In the genomic region with DNA sequence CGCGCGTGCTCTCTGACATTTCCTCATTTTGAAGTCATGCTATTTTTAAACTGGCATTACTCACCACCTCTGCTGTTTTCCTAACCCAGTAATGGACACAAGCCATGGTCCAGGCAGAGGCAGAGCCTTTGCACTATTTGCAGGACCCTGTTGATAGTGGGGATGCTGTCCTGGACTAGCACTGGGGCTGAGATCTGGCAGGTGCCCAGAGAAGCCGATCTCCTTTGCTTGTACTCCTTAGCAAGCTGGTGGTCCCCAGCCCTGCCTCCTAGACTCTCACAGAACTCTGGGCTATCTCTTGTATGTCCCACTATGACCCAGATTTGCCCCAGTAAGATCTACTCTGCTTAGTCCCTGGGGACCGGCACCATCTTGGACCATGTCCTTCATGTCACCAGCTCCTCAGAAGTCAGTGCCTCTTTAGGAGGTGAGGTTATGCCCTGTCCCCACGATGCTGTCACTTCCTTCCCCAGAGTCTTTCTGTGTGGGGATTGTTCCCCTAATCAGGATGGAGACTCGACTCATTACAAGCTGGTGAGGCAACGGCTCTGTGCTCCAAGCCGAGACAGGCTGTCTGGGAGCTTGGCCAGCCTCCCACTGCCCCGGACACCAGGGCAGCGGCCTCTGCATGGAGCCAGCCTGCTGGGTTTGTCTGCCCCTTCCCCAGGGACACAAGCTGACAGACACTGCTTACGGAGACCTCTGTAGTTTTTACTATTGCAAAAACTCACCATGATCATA, we compare ENCODE assay signal across 8 mouse cellular contexts.
A peak's percentile ranks its signal among the peaks of the same experiment; 100 is the strongest.
DNase-seq lines count a peak whose midpoint lies in the region; ATAC-seq lines count a peak whose summit lies in the region.

No protein-coding gene starts in this region.

- ATAC-seq in embryonic facial prominence, embryonic 15.5 days (ENCODE audit: insufficient number of reproducible peaks, low FRiP score, low TSS enrichment, low read depth), result 0 out of 2 replicates have a peak, but pooled peaks have one; percentile 31
- ATAC-seq in neural tube, embryonic 12.5 days (ENCODE audit: low FRiP score, low read depth), result 0 out of 2 replicates have a peak, but pooled peaks have one; percentile 17
- no peak for ATAC-seq in neural tube, embryonic 15.5 days (ENCODE audit: low FRiP score)
- peak; percentile 48; the same call in 1 of the 2 replicates for ATAC-seq in heart, embryonic 14.5 days (ENCODE audit: insufficient number of reproducible peaks, insufficient read depth, low FRiP score, low read depth)
- peak; percentile 57 for ATAC-seq in megakaryocyte progenitor cell, adult 5-6 weeks (replicated peaks; ENCODE audit: poor library complexity)

- DNase-seq in embryonic facial prominence, embryonic 10.5 days (ENCODE audit: low spot score), result no peak
- no peak for DNase-seq in spleen, postnatal 36 days (ENCODE audit: low spot score in 2 of 2)
- no peak for DNase-seq in embryo, embryonic 10.5 days (ENCODE audit: low spot score)

- no peak overlapping the region for H3K9ac ChIP-seq in embryonic facial prominence, embryonic 15.5 days
- H3K9ac ChIP-seq in neural tube, embryonic 12.5 days, result no peak overlapping the region
- H3K9ac ChIP-seq in neural tube, embryonic 15.5 days (replicated peaks), result no peak overlapping the region
- H3K9ac ChIP-seq in heart, embryonic 14.5 days (ENCODE audit: low read length), result peak overlapping the region; percentile 26; the same call in 1 of the 2 replicates

- no peak overlapping the region for H3K4me3 ChIP-seq in embryonic facial prominence, embryonic 15.5 days (replicated peaks)
- H3K4me3 ChIP-seq in embryonic facial prominence, embryonic 10.5 days, result no peak overlapping the region
- no peak overlapping the region for H3K4me3 ChIP-seq in neural tube, embryonic 12.5 days
- H3K4me3 ChIP-seq in neural tube, embryonic 15.5 days (replicated peaks), result no peak overlapping the region
- H3K4me3 ChIP-seq in heart, embryonic 14.5 days (ENCODE audit: control insufficient read depth in 1 of 2, insufficient read depth in 1 of 2, low read depth in 1 of 2, low read length in 2 of 2), result no peak overlapping the region

- H3K27ac ChIP-seq in embryonic facial prominence, embryonic 15.5 days (replicated peaks), result no peak overlapping the region
- H3K27ac ChIP-seq in embryonic facial prominence, embryonic 10.5 days (replicated peaks), result no peak overlapping the region
- H3K27ac ChIP-seq in neural tube, embryonic 12.5 days, result no peak overlapping the region
- no peak overlapping the region; the same call in 1 of the 2 replicates for H3K27ac ChIP-seq in neural tube, embryonic 15.5 days (replicated peaks)
- peak overlapping the region; percentile 84 to 91 for H3K27ac ChIP-seq in heart, embryonic 14.5 days (replicated peaks in 1 of 2; ENCODE audit: control insufficient read depth in 1 of 2, insufficient read depth in 1 of 2, low read depth in 2 of 2, low read length in 2 of 2)

- H3K27me3 ChIP-seq in embryonic facial prominence, embryonic 15.5 days, result no peaks in the 10 kb centered on the region
- H3K27me3 ChIP-seq in embryonic facial prominence, embryonic 10.5 days (replicated peaks; ENCODE audit: low read depth, poor library complexity, severe bottlenecking), result no peaks in the 10 kb centered on the region
- no peaks in the 10 kb centered on the region for H3K27me3 ChIP-seq in neural tube, embryonic 12.5 days (replicated peaks)
- no peaks in the 10 kb centered on the region for H3K27me3 ChIP-seq in neural tube, embryonic 15.5 days (replicated peaks)
- no peaks in the 10 kb centered on the region for H3K27me3 ChIP-seq in heart, embryonic 14.5 days (ENCODE audit: control insufficient read depth, insufficient read depth, low read length)

- no peaks in the 10 kb centered on the region for H3K36me3 ChIP-seq in embryonic facial prominence, embryonic 15.5 days
- no peaks in the 10 kb centered on the region for H3K36me3 ChIP-seq in embryonic facial prominence, embryonic 10.5 days (replicated peaks)
- H3K36me3 ChIP-seq in neural tube, embryonic 12.5 days, result no peaks in the 10 kb centered on the region
- no peaks in the 10 kb centered on the region for H3K36me3 ChIP-seq in neural tube, embryonic 15.5 days
- no peaks in the 10 kb centered on the region for H3K36me3 ChIP-seq in heart, embryonic 14.5 days (ENCODE audit: control insufficient read depth, insufficient read depth, low read length)

- 69% methylated on average over 12 of the region's 12 CpGs for WGBS in embryonic facial prominence, embryonic 15.5 days
- WGBS in embryonic facial prominence, embryonic 10.5 days, result 80% methylated on average over 12 of the region's 12 CpGs
- WGBS in neural tube, embryonic 12.5 days, result 77% methylated on average over 12 of the region's 12 CpGs
- WGBS in neural tube, embryonic 15.5 days, result 65% methylated on average over 12 of the region's 12 CpGs
- 11% methylated on average over 12 of the region's 12 CpGs for WGBS in heart, embryonic 14.5 days

- no peak overlapping the region for H3K4me2 ChIP-seq in embryonic facial prominence, embryonic 15.5 days (replicated peaks)
- no peak overlapping the region for H3K4me2 ChIP-seq in neural tube, embryonic 12.5 days (replicated peaks)
- no peak overlapping the region for H3K4me2 ChIP-seq in neural tube, embryonic 15.5 days
- peak overlapping the region; percentile 24; the same call in 1 of the 2 replicates for H3K4me2 ChIP-seq in heart, embryonic 14.5 days (ENCODE audit: low read length)

- no peaks in the 10 kb centered on the region for H3K9me3 ChIP-seq in embryonic facial prominence, embryonic 15.5 days (replicated peaks)
- 0 out of 2 replicates have a peak, but pooled peaks cover 2% of the 10 kb centered on the region for H3K9me3 ChIP-seq in embryonic facial prominence, embryonic 10.5 days
- H3K9me3 ChIP-seq in neural tube, embryonic 12.5 days, result peaks cover 19% of the 10 kb centered on the region
- H3K9me3 ChIP-seq in neural tube, embryonic 15.5 days (replicated peaks), result no peaks in the 10 kb centered on the region
- H3K9me3 ChIP-seq in heart, embryonic 14.5 days (ENCODE audit: control insufficient read depth, low read length), result peaks cover 4% of the 10 kb centered on the region

- H3K4me1 ChIP-seq in embryonic facial prominence, embryonic 15.5 days, result peaks cover 9% of the 10 kb centered on the region
- H3K4me1 ChIP-seq in embryonic facial prominence, embryonic 10.5 days, result peaks cover 6% of the 10 kb centered on the region; the same call in 1 of the 2 replicates
- peaks cover 21% of the 10 kb centered on the region for H3K4me1 ChIP-seq in neural tube, embryonic 12.5 days
- H3K4me1 ChIP-seq in neural tube, embryonic 15.5 days, result peaks cover 45% of the 10 kb centered on the region
- peaks cover 37 to 50% of the 10 kb centered on the region in 2 experiments for H3K4me1 ChIP-seq in heart, embryonic 14.5 days (ENCODE audit: control insufficient read depth in 2 of 2, insufficient read depth in 2 of 2, low read length in 2 of 2)

Comparison
In these comparisons a context has a peak if more than half of its experiments do, and no peak if none do; other contexts are left out.
1. H3K27ac ChIP-seq: peak in heart, embryonic 14.5 days (2 of 2); none in embryonic facial prominence, embryonic 15.5 days (single experiment), embryonic facial prominence, embryonic 10.5 days (single experiment), neural tube, embryonic 12.5 days (single experiment) and neural tube, embryonic 15.5 days (single experiment).